Mouse (Mus musculus): ENCODE data around the gene Pycr1.
A peak's percentile ranks its signal among the peaks of the same experiment; 100 is the strongest.
"Not testable (repeated sequence)": the region's sequence is repeated elsewhere in the genome, so short reads cannot be mapped to it uniquely, and the experiment has no call there.

Pycr1 gene

DNA sequence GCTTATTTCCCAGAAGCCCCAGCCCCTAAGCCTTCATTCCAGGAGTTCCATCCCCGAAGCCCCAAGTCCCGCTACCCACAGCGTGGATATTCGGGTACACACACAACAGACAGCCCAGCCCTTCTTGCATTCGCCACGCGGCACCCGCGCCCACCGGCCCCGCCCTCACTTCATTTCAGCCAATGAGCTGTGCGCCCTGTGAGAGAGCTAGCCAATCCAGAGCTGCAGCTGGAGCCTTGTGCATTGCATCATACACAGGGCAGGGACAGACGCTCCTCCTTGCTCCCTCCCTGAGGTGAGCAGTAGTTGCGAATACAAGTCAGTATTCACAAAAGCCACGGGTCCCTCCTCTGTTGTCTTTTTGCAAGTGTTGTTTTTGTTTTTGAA, at the start of gene Pycr1:
Gene Pycr1 (minus strand): TSS at position 169 of the 387 bp plus-strand sequence.
- peak; percentile 94 for DNase-seq

DNA sequence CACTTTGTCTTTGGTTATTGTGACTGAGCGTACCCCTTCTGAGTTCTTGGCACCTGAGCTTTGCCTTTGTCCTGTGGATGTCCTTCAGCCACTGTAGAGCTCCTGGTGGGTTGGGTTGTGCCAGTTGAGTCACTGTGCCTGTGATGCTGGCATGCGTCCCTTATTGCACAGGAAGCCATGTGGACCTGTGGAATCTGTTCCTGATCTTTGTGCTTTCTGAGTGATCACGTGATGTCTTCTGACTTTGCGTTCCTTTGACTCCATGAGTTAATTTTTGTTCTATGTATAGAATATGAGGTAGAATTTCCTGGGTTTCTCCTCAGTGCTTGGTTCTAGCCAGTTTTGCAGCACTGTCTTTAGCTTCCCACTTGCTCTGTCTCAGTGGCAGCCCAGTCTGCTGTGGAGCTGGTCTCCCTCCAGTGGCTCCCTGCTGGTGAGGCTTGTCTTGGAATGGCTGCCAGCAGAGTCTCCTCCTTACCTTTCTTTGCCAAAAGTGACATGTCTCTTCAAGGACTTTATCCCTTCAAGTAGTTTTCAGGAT, 49.0 kb upstream of the Pycr1 start:
- no peak for DNase-seq

DNA sequence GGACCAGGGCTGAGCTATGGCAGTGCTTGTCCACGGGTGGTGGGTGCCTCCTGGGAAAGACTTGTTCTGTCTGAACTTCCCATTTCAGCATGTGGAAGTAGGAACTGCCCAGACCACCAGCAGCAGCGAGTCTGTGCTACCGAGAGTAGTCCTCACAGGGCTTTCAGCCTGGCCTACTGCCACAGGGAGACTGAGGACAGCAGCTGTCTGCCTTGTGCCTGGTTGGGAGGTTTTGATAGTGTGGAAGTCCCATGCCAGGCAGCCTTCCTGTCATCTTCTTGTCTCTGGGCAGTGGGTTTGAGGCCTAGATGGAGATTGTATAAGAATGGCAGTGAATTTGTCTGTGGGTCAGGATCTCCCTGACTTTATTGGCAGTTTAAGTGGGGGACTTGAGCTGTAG, 45.8 kb upstream of the Pycr1 start:
- DNase-seq, result no peak

DNA sequence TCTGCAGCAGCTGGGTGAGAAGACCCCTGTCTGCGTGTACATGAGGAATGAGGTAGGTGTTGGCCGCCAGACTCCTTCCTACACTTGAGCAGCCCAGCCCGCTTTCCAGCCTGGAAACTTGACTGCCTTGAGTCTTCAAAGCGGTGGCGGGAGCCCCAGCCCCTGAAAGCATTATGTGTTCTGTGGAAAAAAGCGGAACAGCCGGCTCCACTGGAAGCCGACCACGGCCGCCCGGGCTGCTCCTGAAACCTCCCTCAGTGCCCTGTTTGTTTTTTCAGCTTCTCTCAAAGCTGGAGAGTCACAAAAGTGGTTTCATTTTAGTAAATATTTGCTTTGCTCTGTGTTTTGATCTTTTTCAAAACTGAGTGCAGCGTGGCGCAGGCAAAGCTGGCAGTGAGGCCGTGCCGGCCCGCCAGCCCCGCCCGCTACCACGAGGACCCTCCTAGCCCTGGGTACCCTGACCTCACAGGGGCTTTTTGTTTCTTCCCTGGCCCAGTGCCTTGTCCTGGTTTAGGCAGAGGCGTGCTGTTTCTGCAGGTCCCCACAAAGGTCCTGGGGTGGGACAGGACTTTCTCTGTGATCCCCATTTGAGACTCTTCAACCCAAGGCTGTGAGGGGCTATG, 43.2 kb upstream of the Pycr1 start:
- DNase-seq, result no peak

- no peak for DNase-seq
These were observed 41.1 kb upstream of the Pycr1 start for GRCm38 (mm10) chr11:120684660-120685059.

DNA sequence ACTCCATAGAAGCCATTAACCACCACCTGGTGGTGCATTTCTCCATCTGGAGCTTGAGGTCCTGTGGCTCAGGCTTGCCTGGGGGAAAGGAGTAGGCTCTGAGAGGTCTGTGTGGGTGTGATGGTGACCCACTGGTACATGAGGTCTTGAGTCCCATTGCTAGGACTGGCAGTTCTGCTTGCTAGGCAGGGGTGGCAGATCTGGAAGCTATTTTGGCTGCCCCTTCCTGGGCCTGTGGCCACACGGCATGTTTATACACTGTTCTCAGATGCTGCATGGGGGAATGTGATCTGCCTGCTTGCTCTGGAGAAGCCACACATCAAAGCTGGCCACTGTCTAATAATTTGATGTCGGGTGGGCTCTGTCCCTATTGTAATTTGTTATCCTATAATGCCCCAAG, 40.5 kb upstream of the Pycr1 start:
- no peak for DNase-seq

- no peak for DNase-seq
These were observed 40.0 kb upstream of the Pycr1 start for GRCm38 (mm10) chr11:120683536-120683935.

- no peak for DNase-seq
These were observed 39.1 kb upstream of the Pycr1 start for GRCm38 (mm10) chr11:120682683-120683082.

GRCm38 (mm10) chr11:120679909-120680308, 36.3 kb upstream of the Pycr1 start:
- DNase-seq, result peak in 1 of 2 experiments; percentile 13

- no peak for DNase-seq
These were observed 33.4 kb upstream of the Pycr1 start for GRCm38 (mm10) chr11:120676951-120677350.

DNA sequence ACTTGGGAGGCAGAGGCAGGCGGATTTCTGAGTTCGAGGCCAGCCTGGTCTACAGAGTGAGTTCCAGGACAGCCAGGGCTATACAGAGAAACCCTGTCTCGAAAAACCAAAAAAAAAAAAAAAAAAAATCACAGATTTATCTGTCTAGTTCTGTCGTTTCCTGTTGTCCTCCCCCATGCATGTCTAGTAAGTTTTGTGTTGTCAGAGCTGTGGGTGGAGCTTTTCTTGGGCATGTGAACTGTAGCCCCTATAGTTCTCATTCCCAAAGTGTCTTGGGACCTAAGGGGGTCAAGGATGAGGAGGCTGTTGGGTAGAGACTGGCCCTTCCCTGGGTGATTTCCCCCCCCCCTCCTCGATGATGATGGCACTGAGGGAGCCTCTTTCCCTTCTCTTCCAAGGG, 32.3 kb upstream of the Pycr1 start:
- DNase-seq, result not testable (repeated sequence)

DNA sequence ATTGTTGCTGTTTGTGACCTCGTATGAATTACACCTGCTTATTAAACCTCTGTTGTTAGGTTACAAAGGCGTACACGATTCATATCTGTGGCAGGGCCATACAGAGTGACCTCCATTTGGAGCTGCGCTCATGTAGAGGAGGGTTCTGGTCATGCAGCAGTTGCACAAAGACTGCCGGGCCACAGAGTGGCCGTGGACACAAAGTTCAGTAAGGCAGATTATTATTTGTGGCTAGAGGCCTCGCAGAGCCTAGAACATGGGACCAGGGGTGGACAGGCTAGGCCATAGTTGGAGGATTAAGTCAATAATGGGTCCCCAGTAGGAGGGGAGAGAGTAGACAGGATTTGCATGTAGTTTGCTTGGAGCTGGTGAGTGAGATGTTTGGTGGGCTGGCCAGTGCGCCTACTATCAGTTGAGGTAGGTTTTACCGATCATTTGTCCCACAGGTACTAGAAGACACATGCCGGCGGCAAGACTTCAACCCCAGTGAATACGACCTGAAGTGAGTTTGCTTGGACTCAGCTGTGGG, 30.1 kb upstream of the Pycr1 start:
- DNase-seq, result no peak

- DNase-seq, result peak; percentile 96 to 97
These were observed 29.4 kb upstream of the Pycr1 start, which contains the start of gene Aspscr1 for GRCm38 (mm10) chr11:120672687-120673593. TSS of gene Aspscr1 (plus strand) at chr11:120672973.

DNA sequence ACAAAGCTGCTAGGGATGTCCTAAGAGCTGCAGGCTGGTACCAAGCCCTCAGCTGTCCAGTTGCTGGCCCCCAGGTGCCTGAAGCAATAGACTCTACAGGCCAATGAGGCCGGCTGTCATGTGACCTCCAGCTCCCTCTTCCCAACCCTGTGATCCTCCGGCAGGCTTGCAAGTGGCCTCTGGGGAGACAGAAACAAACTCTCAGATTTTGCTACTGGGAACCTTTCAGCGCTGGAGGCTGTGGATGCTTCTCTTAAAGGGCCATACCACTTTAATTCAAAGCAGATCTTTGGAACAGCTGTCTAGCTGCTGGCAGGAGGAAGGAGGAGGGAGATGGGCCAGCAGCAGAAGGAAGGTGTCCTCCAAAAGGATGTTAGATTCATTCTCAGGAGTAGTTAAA, 23.0 kb upstream of the Pycr1 start:
- no peak for DNase-seq

- DNase-seq, result no peak
These were observed 21.8 kb upstream of the Pycr1 start for GRCm38 (mm10) chr11:120665406-120665805.

DNA sequence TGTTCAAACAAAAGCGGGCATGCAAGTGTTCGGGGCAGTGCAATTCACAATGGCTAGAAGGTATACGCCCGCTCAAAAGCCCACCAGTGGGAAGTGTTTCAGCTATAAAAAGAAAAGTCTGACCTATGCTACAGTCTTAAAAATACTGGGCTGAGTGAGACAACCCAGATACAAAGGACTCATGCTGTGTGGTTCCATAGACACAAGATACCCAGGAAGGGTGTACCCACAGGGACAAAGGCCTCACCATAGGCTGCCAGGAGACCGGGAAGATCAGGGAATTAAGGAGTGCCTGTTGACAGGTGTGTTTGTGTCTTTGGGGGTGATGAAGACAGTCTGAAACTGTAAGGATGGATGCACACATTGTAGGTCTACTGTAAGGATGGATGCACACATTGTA, 20.1 kb upstream of the Pycr1 start:
- DNase-seq, result no peak

- no peak for DNase-seq
These were observed 19.2 kb upstream of the Pycr1 start for GRCm38 (mm10) chr11:120662759-120663158.

DNA sequence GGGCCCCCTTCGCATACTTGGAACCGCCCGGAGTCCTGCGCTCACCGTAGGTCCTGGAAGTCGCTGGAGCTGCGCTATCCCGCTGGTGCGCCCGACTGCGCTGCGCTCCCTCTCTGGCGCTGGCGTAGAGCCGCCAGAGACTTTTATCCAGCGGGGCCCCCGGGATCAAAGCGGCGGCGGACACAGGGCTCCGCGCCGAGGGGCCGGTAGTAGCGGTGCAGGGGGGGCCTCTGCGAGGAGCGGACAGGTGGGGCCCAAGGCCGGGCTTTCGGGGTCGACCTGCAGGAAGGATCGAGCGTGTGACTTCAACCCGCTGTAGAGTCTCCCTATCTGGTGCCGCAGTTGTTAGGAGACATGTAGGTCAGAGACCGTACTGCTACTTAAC, 17.5 kb upstream of the Pycr1 start, which contains the start of gene Notum:
Gene Notum (minus strand): TSS at position 100 of the 385 bp plus-strand sequence.
- no peak for DNase-seq

DNA sequence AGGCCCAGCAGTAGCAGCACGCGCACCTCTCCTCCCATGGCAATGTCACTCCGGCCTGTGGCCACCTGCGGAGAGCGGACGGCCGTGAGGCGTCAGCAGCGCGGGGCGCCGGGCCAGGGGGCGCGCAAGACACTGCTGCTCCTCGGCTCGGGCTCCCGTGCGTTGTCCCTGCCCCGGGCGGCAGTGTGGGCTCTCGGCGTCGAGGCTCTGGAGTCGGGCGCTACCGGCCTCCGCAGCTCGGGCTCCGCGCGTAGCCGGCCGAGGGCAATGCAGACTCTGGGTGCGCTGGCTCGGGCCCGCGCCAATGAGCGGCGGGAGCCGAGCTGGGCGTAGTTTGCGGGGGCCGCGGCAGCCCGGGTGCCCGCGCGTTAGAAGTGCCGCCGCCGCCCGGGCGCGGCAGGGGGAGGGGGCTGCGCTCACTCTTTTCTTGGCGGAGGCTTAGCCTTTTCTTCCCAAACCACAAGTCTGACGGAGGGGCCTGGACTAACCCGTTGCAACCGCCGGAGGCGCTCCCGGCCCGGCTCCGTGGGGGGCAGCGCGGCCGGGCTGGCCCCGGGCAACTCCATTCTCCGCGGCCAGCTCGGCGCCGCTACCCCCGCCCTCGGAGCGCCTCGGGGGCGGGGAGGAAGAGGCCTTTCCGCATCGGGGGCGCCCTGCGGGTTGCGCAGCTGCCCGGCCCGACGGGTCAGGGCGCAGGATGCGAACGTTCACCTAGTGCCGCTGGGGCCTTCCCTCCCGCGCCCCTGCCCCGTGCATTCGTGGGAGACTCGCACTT, 16.9 kb upstream of the Pycr1 start:
- peak; percentile 18 to 34 for DNase-seq

DNA sequence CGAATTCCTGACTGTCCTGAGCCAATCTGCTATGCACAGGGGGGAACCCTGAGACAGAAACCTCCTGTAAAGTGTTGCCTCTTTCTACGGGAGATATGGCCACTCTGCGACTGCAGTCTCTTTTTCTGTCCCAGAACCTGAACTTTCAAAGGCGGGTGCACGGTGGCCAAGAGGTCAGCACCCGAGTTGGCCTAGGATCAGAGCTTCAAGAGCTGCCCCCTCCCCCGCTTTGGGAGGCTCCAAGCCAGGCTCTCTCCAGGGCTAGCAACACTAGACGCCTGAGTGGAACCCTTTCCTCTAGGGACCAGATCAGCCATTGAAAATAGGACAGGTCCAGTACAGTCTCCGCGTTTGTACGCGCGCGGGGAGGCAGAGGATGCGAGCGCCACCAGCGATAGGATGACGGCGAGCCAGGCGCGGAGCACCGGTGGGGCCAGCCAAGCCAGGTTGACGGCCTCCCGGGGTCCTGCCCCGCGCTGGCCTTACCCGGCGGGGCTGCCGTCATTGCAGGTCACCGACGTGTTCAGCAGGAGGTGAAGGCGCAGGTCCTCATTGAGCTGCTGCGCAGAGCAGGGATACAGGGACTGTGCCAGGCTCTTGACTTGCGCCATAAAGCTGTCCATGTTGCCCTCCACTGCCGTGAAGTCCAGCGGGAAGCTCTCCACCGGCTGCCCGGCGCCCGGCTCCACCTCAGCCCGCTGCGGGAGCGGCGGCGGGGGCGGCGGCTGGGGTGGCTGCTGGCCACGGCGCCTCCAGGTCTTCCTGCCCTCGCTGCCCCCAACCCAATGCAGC, 16.1 kb upstream of the Pycr1 start:
- peak in 1 of 2 experiments; percentile 4 for DNase-seq

DNA sequence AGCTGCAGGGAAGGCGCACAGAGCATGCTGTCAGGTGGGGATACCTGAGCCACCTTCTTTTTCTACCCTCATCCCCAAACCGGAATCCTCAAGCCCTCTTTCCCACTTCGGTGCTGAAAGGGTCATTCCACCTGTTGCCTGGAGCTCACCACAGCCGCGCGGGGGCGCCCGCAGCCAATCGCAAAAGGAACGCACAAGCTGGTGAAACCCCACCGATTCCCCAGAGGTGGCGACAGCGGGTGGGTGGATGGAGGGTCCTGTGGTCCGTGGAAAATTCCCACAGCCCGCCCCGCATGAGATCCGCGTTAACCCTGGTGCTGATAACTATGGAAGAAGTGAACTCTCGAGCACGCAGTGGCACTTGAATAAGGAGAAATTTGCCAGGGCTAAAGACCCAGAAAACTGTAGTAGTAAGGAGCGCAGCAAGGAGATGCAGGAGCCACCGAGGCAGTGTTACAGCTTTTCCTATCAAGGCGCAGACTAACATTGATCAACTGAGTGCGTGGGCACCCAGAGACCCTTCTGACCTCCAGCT, 15.4 kb upstream of the Pycr1 start:
- DNase-seq, result peak; percentile 84 to 86

DNA sequence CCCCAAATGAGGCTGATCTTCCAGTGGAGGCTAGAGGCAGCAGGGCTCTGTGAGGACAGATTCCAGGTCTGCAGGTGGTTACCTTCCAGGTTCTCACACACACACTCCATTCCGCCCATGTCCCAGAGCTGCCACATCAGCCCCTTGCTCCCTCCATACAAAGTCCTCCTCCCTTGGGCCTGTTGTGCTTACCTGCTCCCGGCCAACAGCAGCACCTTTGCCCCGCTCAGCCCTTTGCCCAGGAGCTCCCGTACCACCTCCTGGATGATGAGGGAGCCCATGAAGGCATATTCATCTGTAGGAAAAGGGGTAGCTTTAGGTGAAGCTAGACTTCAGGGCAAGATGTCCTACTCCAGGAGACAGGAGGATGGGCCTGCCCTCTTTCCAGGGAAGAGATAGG, 13.7 kb upstream of the Pycr1 start:
- no peak for DNase-seq
